Mouse (Mus musculus): ENCODE results near the gene Myo1g.
A peak's percentile ranks its signal among the peaks of the same experiment; 100 is the strongest.

- TF ChIP-seq CTCF (IDR thresholded peaks at IDR 0.05; ENCODE audit: low read depth): peak; percentile 59
- TF ChIP-seq EP300 (optimal IDR thresholded peaks at IDR 0.05): no peak
Observed at GRCm38 (mm10) chr11:6568584-6569409, 48.0 kb upstream of the Myo1g start.

Measured in stomach, postnatal 0 days (tissue).